Mouse (Mus musculus): ENCODE data around the gene Arcn1. TPM values are rescaled to one million over a fixed set of nuclear protein-coding genes. Genes with fewer than 3 reads are reported as not detected.
"Not testable (repeated sequence)": the region's sequence is repeated elsewhere in the genome, so short reads cannot be mapped to it uniquely, and the experiment has no call there.

Gene Arcn1
- polyA plus RNA-seq, 1 experiment from 2014 or later, result 142 TPM

- peak overlapping the region; percentile 77 for H3K9ac ChIP-seq (replicated peaks)
- H3K27ac ChIP-seq, result no peak overlapping the region
- no peak for ATAC-seq
Measured at GRCm38 (mm10) chr9:44798298-44798697, 30.7 kb upstream of the Arcn1 start.

GRCm38 (mm10) chr9:44792842-44793241 lies 25.2 kb upstream of the Arcn1 start:
- no peaks in the 10 kb centered on the region for H3K9me3 ChIP-seq
- no peak overlapping the region for H3K9ac ChIP-seq (replicated peaks)
- 80% methylated on average over 9 of the region's 9 CpGs for WGBS
- H3K27ac ChIP-seq, result no peak overlapping the region
- H3K4me1 ChIP-seq (replicated peaks), result no peaks in the 10 kb centered on the region
- ATAC-seq, result no peak
- H3K36me3 ChIP-seq, result peaks cover 50% of the 10 kb centered on the region
- H3K4me2 ChIP-seq (replicated peaks), result no peak overlapping the region
- no peak overlapping the region for H3K4me3 ChIP-seq (replicated peaks)
- H3K27me3 ChIP-seq, result peaks cover 6% of the 10 kb centered on the region; the same call in 1 of the 2 replicates

More at GRCm38 (mm10) chr9:44798298-44798697, 30.7 kb upstream of the Arcn1 start:
- Histone ChIP-seq H3K36me3 (no peaks in the 10 kb centered on the region), H3K27me3 (peaks cover 30% of the 10 kb centered on the region), H3K4me3 (replicated peaks) (peak overlapping the region; percentile 64), H3K9me3 (no peaks in the 10 kb centered on the region), H3K4me1 (replicated peaks) (peaks cover 23% of the 10 kb centered on the region), H3K4me2 (replicated peaks) (peak overlapping the region; percentile 95)
- 39% methylated on average over 7 of the region's 7 CpGs for WGBS

- WGBS, result under 1% methylated on average over 41 of the region's 41 CpGs
- H3K27ac ChIP-seq, result peak overlapping the region; percentile 87
Measured at GRCm38 (mm10) chr9:44772750-44773651, 5.4 kb upstream of the Arcn1 start.

GRCm38 (mm10) chr9:44772392-44772749 lies 4.7 kb upstream of the Arcn1 start:
- WGBS, result 21% methylated on average over 5 of the region's 5 CpGs
- Histone ChIP-seq H3K9ac (replicated peaks) (no peak overlapping the region), H3K4me2 (replicated peaks) (no peak overlapping the region), H3K27ac (peak overlapping the region; percentile 48; the same call in 1 of the 2 replicates), H3K4me3 (replicated peaks) (0 out of 2 replicates have a peak overlapping the region, but pooled peaks have one; percentile 67), H3K36me3 (peaks cover 22% of the 10 kb centered on the region), H3K27me3 (no peaks in the 10 kb centered on the region), H3K4me1 (replicated peaks) (peaks cover 17% of the 10 kb centered on the region), H3K9me3 (no peaks in the 10 kb centered on the region)
- no peak for ATAC-seq

More at GRCm38 (mm10) chr9:44772750-44773651, 5.4 kb upstream of the Arcn1 start:
- peaks cover 22% of the 10 kb centered on the region for H3K36me3 ChIP-seq
- H3K4me1 ChIP-seq (replicated peaks), result peaks cover 17% of the 10 kb centered on the region
- peak; percentile 99 for ATAC-seq
- H3K4me3 ChIP-seq (replicated peaks), result peak overlapping the region; percentile 67
- peak overlapping the region; percentile 73 for H3K4me2 ChIP-seq (replicated peaks)
- no peaks in the 10 kb centered on the region for H3K27me3 ChIP-seq
- H3K9me3 ChIP-seq, result no peaks in the 10 kb centered on the region
- H3K9ac ChIP-seq (replicated peaks), result peak overlapping the region; percentile 75

GRCm38 (mm10) chr9:44771376-44771775 lies 3.7 kb upstream of the Arcn1 start:
- H3K4me3 ChIP-seq (replicated peaks), result no peak overlapping the region
- H3K4me2 ChIP-seq (replicated peaks), result no peak overlapping the region
- H3K4me1 ChIP-seq (replicated peaks), result peaks cover 23% of the 10 kb centered on the region
- H3K36me3 ChIP-seq, result peaks cover 16% of the 10 kb centered on the region
- WGBS, result 93% methylated on average over 5 of the region's 5 CpGs
- H3K27me3 ChIP-seq, result no peaks in the 10 kb centered on the region
- H3K9me3 ChIP-seq, result no peaks in the 10 kb centered on the region
- ATAC-seq, result no peak
- no peak overlapping the region for H3K27ac ChIP-seq
- H3K9ac ChIP-seq (replicated peaks), result no peak overlapping the region

- H3K27ac ChIP-seq, result peak overlapping the region; percentile 51; the same call in 1 of the 2 replicates
- not testable (repeated sequence) for ATAC-seq; H3K9me3 ChIP-seq; H3K9ac ChIP-seq (replicated peaks); H3K36me3 ChIP-seq; H3K27me3 ChIP-seq
- H3K4me3 ChIP-seq (replicated peaks), result peak overlapping the region; percentile 91
- 46% methylated on average over 7 of the region's 9 CpGs for WGBS
- H3K4me2 ChIP-seq (replicated peaks), result peak overlapping the region; percentile 74
- peaks cover 18% of the 10 kb centered on the region for H3K4me1 ChIP-seq (replicated peaks)
Measured at GRCm38 (mm10) chr9:44768029-44768394, 367 bp upstream of the Arcn1 start.

GRCm38 (mm10) chr9:44760873-44761272 lies 6.8 kb downstream of the Arcn1 start:
- no peaks in the 10 kb centered on the region for H3K27me3 ChIP-seq
- no peak for ATAC-seq
- WGBS, result 82% methylated on average over 2 of the region's 2 CpGs

GRCm38 (mm10) chr9:44748473-44748872 lies 19.2 kb downstream of the Arcn1 start:
- Histone ChIP-seq H3K9ac (replicated peaks) (no peak overlapping the region), H3K4me2 (replicated peaks) (no peak overlapping the region), H3K27ac (no peak overlapping the region), H3K4me3 (replicated peaks) (no peak overlapping the region), H3K9me3 (no peaks in the 10 kb centered on the region), H3K36me3 (peaks cover 89% of the 10 kb centered on the region), H3K4me1 (replicated peaks) (no peaks in the 10 kb centered on the region), H3K27me3 (no peaks in the 10 kb centered on the region)
- 96% methylated on average over 7 of the region's 7 CpGs for WGBS
- ATAC-seq, result no peak

More at GRCm38 (mm10) chr9:44760873-44761272, 6.8 kb downstream of the Arcn1 start:
- Histone ChIP-seq H3K4me1 (replicated peaks) (peaks cover 11% of the 10 kb centered on the region), H3K36me3 (peaks cover 22% of the 10 kb centered on the region), H3K9ac (replicated peaks) (no peak overlapping the region), H3K27ac (no peak overlapping the region), H3K9me3 (no peaks in the 10 kb centered on the region), H3K4me2 (replicated peaks) (no peak overlapping the region), H3K4me3 (replicated peaks) (no peak overlapping the region)

- Histone ChIP-seq H3K4me3 (replicated peaks) (no peak overlapping the region), H3K9me3 (no peaks in the 10 kb centered on the region), H3K9ac (replicated peaks) (no peak overlapping the region), H3K36me3 (peaks cover 92% of the 10 kb centered on the region), H3K4me1 (replicated peaks) (no peaks in the 10 kb centered on the region), H3K27ac (no peak overlapping the region), H3K4me2 (replicated peaks) (no peak overlapping the region), H3K27me3 (no peaks in the 10 kb centered on the region)
- no peak for ATAC-seq
- WGBS, result 87% methylated on average over 3 of the region's 3 CpGs
Measured at GRCm38 (mm10) chr9:44747341-44747740, 20.3 kb downstream of the Arcn1 start.

- 92% methylated on average over 3 of the region's 3 CpGs for WGBS
- ATAC-seq, result no peak
Measured at GRCm38 (mm10) chr9:44746666-44747065, 21.0 kb downstream of the Arcn1 start.

GRCm38 (mm10) chr9:44745371-44745770 lies 22.3 kb downstream of the Arcn1 start:
- Histone ChIP-seq H3K4me3 (replicated peaks) (no peak overlapping the region), H3K36me3 (peaks cover 84% of the 10 kb centered on the region), H3K4me1 (replicated peaks) (no peaks in the 10 kb centered on the region), H3K27ac (no peak overlapping the region), H3K27me3 (no peaks in the 10 kb centered on the region), H3K4me2 (replicated peaks) (no peak overlapping the region), H3K9ac (replicated peaks) (no peak overlapping the region), H3K9me3 (no peaks in the 10 kb centered on the region)
- no peak for ATAC-seq
- 96% methylated on average over 7 of the region's 7 CpGs for WGBS

More at GRCm38 (mm10) chr9:44746666-44747065, 21.0 kb downstream of the Arcn1 start:
- no peak overlapping the region for H3K27ac ChIP-seq
- no peaks in the 10 kb centered on the region for H3K27me3 ChIP-seq
- H3K4me3 ChIP-seq (replicated peaks), result no peak overlapping the region
- H3K9me3 ChIP-seq, result no peaks in the 10 kb centered on the region
- H3K36me3 ChIP-seq, result peaks cover 88% of the 10 kb centered on the region
- no peak overlapping the region for H3K9ac ChIP-seq (replicated peaks)
- H3K4me2 ChIP-seq (replicated peaks), result no peak overlapping the region
- no peaks in the 10 kb centered on the region for H3K4me1 ChIP-seq (replicated peaks)

- Histone ChIP-seq H3K4me2 (replicated peaks) (no peak overlapping the region), H3K9ac (replicated peaks) (no peak overlapping the region), H3K27ac (no peak overlapping the region), H3K36me3 (peaks cover 44% of the 10 kb centered on the region), H3K27me3 (peaks cover 8% of the 10 kb centered on the region; the same call in 1 of the 2 replicates), H3K9me3 (no peaks in the 10 kb centered on the region), H3K4me1 (replicated peaks) (no peaks in the 10 kb centered on the region), H3K4me3 (replicated peaks) (no peak overlapping the region)
- ATAC-seq, result no peak
- WGBS, result 86% methylated on average over 1 of the region's 1 CpGs
Measured at GRCm38 (mm10) chr9:44740663-44741192, 26.9 kb downstream of the Arcn1 start.
